Mouse (Mus musculus): ENCODE measurements around the gene Rtkn.

DNA sequence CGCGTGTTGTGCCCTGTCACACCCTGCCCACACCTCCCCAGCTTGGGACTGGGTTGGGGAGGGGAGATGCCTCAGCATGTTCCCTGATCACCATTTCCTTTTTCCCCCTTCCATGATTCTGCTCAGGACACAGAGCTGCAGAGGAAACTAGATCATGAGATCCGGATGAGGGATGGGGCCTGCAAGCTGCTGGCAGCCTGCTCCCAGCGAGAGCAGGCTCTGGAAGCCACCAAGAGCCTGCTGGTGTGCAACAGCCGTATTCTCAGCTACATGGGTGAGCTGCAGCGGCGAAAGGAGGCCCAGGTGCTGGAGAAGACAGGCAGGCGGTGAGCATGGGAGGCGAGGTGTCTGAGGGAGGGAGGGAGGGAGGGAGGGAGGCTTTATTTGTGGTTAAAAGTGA lies 10.5 kb downstream of the Rtkn start:
- TF ChIP-seq CTCF (IDR thresholded peaks at IDR 0.05; ENCODE audit: low read depth, low read length) = no peak
- TF ChIP-seq POLR2A (IDR thresholded peaks at IDR 0.05; ENCODE audit: extremely low read depth, insufficient read depth, low read length) = no peak

All from liver, adult 2 months (tissue).